Mouse (Mus musculus): ENCODE results near the gene Gas7.
A peak's percentile ranks its signal among the peaks of the same experiment; 100 is the strongest.

Gas7 gene

GRCm38 (mm10) chr11:67656366-67656765 is 201.1 kb downstream of the Gas7 start:
- no peak for DNase-seq (ENCODE audit: low read depth)

DNA sequence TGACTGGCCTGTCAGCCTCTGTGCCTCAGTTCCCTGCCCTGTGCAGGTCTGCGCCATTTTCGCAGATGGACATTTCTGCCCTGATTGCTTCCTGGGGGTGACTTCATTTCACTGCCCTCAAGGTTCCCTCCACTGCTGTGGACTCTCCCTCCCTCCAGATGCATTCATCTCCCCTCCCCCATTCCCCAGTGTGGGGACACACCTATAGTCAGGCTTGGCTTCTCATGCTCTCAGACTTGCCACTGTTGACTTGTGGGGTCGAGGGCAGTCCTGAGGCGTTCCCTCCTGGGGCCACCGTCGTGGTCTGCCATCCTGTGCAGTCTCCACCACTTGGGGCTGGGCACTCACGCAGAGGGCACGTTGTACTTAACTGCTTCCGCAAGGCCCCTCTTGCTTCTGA is 201.6 kb downstream of the Gas7 start:
- DNase-seq (ENCODE audit: low read depth): no peak

DNA sequence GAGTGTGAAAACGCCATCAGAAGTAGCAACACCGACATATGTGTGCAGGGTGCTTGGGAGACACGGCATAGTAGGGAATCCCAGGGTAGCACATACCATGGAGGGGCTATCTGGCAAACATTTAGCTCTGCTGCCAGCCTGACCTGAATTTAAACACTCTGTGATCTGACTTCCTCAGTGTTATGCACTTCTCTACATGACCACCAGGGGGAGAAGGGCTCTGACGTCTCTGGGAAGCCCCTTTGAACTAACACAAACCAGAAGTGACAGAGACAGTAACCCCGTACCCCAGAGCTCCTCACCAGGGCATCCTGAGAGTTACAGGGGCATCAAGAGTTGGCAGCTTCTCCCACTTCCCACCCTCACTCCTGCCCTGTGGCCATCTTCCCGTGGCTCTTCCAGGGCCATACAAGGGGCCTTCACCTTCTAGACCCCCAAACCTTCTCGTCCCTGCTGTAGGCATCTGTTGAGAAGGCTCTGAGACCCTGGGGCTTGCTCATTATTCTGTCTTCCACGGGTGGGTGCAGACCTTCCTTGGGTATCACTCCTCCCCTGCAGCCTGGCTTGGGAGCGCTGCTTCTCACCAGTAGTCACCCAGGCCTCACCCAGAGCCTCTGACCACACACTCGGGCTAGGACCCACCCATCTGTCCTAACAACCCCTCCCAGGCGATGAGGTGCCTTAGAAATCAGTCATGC is 202.6 kb downstream of the Gas7 start:
- peak; percentile 50 for DNase-seq (ENCODE audit: low read depth)

- DNase-seq (ENCODE audit: low read depth): no peak
These were observed 206.2 kb downstream of the Gas7 start for GRCm38 (mm10) chr11:67661465-67661864.

DNA sequence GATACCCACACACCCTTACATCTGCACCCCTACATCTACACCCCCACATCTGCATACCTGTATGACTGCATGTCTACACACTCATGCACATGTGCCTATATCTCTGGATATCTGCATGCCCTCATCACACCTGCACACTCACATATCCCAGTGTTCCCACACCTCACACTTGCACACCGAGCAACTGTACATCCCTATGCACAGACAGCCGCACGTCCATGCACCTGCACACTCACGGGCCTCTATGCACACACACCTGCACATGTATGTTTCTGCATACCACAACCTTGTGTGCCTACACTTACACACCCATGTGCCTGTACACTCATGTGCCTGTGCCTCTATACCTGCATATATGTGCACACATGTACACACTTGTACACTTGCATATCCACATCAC is 208.2 kb downstream of the Gas7 start:
- DNase-seq (ENCODE audit: low read depth): no peak

DNA sequence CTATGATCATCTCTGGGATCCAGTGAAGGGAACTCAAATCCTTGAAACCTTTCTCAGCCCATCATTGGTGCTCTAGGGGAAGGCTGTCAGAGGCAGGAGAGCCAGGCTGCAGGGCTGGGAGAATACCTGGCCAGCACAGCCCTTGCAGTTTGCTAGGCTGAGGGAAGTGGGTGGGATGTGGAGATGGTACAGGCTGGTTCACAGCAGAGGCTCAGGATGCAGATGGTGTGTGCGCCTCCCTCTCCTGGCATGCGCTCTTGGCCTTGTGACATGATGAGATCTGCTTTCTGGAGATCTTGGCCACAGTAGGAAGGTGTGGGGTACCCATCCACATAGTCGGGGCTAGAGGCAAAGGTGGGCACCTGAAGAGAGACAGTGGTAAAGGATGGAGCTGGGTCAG is 209.0 kb downstream of the Gas7 start:
- no peak for DNase-seq (ENCODE audit: low read depth)

- no peak for DNase-seq (ENCODE audit: low read depth)
These were observed 209.7 kb downstream of the Gas7 start for GRCm38 (mm10) chr11:67664918-67665317.

- no peak for DNase-seq (ENCODE audit: low read depth)
These were observed 210.9 kb downstream of the Gas7 start for GRCm38 (mm10) chr11:67666129-67666528.

DNA sequence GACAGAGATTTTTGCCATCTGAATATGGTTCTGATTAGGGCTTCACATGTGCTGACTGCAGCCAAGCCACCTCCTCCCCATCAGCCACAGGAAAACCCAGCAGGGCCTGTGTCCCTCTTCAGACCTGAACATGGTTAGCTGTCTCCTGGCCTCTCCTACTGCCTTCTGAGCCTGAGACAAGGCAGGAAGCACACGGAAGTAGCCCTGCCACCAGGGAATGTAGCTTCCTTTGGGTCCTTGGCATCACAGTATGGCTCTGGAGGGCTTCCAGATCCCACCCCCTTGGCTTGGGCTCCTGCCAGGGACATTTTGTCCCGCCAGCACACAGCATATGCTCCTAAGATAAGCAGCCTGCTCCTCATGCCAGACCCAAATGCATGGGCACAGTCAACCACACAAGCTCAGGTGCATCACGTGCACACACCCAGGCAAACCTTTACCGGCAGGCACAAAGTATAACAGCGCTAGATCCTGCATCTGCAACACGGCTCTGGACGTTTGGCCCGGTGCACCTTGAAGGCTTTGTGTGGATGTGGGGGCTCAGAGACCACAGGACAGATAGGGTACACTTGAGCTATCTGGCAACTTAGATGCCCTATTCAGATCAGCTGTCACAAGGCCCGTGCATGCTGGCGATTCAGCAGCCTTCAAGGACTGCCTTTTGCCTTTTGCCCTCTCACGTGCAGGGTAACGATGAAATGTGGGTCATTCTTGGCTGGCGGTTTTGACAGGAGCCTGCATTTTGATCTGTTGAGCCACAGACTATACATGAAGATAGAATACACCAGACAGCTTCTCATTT is 212.5 kb downstream of the Gas7 start:
- DNase-seq (ENCODE audit: low read depth): no peak

DNA sequence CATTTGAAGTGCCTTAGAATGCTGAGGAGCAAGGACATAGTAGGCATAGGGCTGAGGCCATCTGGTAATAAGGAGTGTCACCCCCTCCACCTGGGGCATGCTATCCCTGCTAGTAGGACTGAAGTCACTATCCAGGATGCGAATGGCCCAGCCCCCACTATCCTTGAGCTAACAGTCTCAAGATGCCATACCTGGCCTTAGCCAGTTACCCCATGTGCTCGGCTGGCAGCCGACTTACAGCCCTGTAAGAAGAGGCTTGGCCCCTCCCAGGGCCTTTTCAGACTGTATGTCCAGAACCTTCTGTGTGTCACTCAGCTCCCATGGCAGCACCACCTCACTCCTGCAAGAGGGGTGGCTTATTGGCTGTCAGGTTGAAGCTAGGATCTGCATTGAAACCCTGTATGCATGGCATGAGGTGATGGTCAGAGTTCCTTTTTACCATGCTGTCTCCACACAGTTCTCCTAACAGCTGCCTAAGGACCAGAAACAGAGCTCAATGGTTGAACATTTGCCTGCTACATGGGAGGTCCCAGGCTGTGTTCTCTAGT is 213.3 kb downstream of the Gas7 start:
- DNase-seq (ENCODE audit: low read depth): no peak

- no peak for DNase-seq (ENCODE audit: low read depth)
These were observed 214.8 kb downstream of the Gas7 start for GRCm38 (mm10) chr11:67670031-67670430.

GRCm38 (mm10) chr11:67672140-67672539 is 216.9 kb downstream of the Gas7 start:
- DNase-seq (ENCODE audit: low read depth): no peak

DNA sequence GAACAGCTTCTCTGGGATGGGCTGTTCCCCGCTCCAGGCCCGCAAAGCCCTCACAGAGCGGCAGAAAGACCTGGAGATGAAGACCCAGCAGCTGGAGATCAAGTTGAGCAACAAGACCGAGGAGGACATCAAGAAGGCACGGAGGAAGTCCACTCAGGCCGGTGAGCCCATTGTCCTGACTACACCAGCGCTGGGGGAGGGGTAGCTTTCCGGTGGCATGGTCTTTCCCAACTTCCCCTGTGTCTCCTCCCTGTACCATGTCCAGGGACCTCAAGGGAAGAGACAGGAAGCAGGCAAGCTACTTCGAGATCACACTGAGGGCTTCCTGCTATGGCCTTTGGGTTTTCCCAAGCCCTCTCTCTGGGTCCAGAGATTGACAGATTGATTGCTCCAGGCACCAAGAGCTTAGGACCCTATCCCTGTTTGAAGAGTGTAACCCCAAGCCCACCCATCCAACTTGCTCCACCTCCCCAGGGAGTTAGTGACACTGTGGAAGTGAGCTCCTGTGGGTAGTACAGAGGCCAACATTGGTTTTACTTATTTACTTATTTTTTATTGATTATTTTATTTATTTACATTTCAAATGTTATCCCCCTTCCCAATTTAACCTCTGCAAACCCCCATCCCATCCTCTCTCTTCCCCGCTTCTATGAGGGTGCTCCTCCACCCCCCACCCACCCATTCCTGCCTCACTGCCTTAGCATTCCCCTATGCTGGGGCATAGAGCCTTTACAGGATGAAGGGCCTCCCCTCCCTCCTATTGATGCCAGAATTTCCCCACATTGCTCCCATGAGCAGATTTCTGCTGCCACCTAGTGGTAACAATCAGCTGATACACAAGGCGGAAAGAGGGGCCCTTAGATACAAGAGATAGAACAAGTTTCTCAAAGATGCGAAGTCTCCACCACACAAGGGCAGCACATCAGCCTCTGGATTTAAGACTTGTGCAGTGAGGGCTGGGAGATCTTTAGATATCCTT is 220.6 kb downstream of the Gas7 start:
- peak; percentile 42 for DNase-seq (ENCODE audit: low read depth)

DNA sequence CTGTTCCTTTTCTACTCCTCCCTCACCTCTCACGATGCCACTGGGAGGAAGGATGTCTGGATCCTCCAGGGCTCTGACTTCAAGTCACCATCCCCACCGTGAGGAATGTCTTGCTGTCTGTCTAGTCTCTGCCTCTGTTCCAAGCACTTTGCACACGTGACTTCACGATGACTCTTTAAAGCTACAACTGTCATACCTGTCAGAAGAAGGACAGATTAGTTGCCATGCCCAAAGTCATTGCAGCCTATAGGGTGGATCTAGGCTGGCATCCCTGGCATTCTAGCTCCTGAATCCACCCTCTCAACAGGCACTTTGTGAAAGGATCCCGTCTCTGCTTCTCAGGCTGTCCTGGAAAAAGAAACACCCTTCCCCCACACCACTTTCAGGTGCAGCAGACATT is 224.1 kb downstream of the Gas7 start:
- DNase-seq (ENCODE audit: low read depth): no peak

GRCm38 (mm10) chr11:67679930-67680329 is 224.7 kb downstream of the Gas7 start:
- no peak for DNase-seq (ENCODE audit: low read depth)

GRCm38 (mm10) chr11:67681871-67682270 is 226.6 kb downstream of the Gas7 start:
- DNase-seq (ENCODE audit: low read depth): no peak

GRCm38 (mm10) chr11:67686109-67686508 is 230.9 kb downstream of the Gas7 start:
- no peak for DNase-seq (ENCODE audit: low read depth)

GRCm38 (mm10) chr11:67694703-67695376 is 239.6 kb downstream of the Gas7 start, which contains the start of gene Rcvrn:
Rcvrn (plus strand) TSS chr11:67695326.
- no peak for DNase-seq (ENCODE audit: low read depth)

DNA sequence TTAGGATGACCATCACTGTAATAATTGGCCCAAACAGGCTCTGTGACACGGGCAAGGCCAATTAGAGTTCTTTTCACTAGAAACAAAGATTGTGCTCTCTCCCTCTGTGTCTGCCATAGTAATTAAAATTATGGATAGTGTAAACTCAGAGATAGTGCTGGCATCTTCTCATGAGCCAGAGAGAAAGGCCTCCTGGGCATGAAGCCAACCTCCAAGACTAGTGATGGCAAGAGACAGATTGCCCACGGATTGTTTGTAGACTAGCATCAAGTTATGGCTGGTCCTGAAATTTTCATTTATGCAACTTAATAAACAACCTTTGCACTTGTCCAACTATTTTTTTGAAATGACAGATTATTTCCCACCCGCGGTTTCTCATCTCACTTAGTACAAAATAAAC is 257.7 kb downstream of the Gas7 start:
- no peak for DNase-seq (ENCODE audit: low read depth)

GRCm38 (mm10) chr11:67715382-67715781 is 260.1 kb downstream of the Gas7 start:
- no peak for DNase-seq (ENCODE audit: low read depth)

- DNase-seq (ENCODE audit: low read depth): no peak
These were observed 266.2 kb downstream of the Gas7 start for GRCm38 (mm10) chr11:67721485-67721884.
